Mouse (Mus musculus): Measurements from ENCODE around the gene Vwa7. TPM values are rescaled to one million over a fixed set of nuclear protein-coding genes. Genes with fewer than 3 reads are reported as not detected.
"Not testable (repeated sequence)": the region's sequence is repeated elsewhere in the genome, so short reads cannot be mapped to it uniquely, and the experiment has no call there.

Vwa7 gene
- polyA plus RNA-seq, 1 experiment from 2014 or later: 0.28 TPM

GRCm38 (mm10) chr17:34979631-34980030, 36.7 kb upstream of the Vwa7 start:
- Histone ChIP-seq H3K27me3 (ENCODE audit: control insufficient read depth, insufficient read depth, low read length) (no peaks in the 10 kb centered on the region), H3K4me2 (replicated peaks; ENCODE audit: low read depth, low read length) (no peak overlapping the region), H3K36me3 (ENCODE audit: control insufficient read depth, insufficient read depth, low read length) (no peaks in the 10 kb centered on the region), H3K27ac (ENCODE audit: low read depth, low read length) (no peak overlapping the region), H3K4me3 (ENCODE audit: low read length) (no peak overlapping the region), H3K9ac (ENCODE audit: low read depth, low read length) (no peak overlapping the region), H3K4me1 (ENCODE audit: control insufficient read depth, insufficient read depth, low read length) (peaks cover 8% of the 10 kb centered on the region; the same call in 1 of the 2 replicates), H3K9me3 (ENCODE audit: control insufficient read depth, low read length) (no peaks in the 10 kb centered on the region)
- no peak for ATAC-seq (ENCODE audit: low FRiP score, low TSS enrichment)
- 92% methylated on average over 4 of the region's 4 CpGs for WGBS

GRCm38 (mm10) chr17:34980655-34981054, 35.7 kb upstream of the Vwa7 start:
- WGBS: 23% methylated on average over 2 of the region's 2 CpGs
- Histone ChIP-seq H3K4me1 (ENCODE audit: control insufficient read depth, insufficient read depth, low read length) (peaks cover 8% of the 10 kb centered on the region; the same call in 1 of the 2 replicates), H3K27ac (ENCODE audit: low read depth, low read length) (peak overlapping the region; percentile 99; the same call in 1 of the 2 replicates), H3K9ac (ENCODE audit: low read depth, low read length) (peak overlapping the region; percentile 94; the same call in 1 of the 2 replicates), H3K4me3 (ENCODE audit: low read length) (peak overlapping the region; percentile 84), H3K4me2 (replicated peaks; ENCODE audit: low read depth, low read length) (peak overlapping the region; percentile 71), H3K27me3 (ENCODE audit: control insufficient read depth, insufficient read depth, low read length) (no peaks in the 10 kb centered on the region), H3K36me3 (ENCODE audit: control insufficient read depth, insufficient read depth, low read length) (peaks cover 8% of the 10 kb centered on the region), H3K9me3 (ENCODE audit: control insufficient read depth, low read length) (no peaks in the 10 kb centered on the region)
- ATAC-seq (ENCODE audit: low FRiP score, low TSS enrichment): no peak

- H3K27me3 ChIP-seq (ENCODE audit: control insufficient read depth, insufficient read depth, low read length): no peaks in the 10 kb centered on the region
- H3K9me3 ChIP-seq (ENCODE audit: control insufficient read depth, low read length): no peaks in the 10 kb centered on the region
- H3K4me3 ChIP-seq (ENCODE audit: low read length): peak within 1 kb of the TSS; percentile 84
- H3K36me3 ChIP-seq (ENCODE audit: control insufficient read depth, insufficient read depth, low read length): peaks cover 19% of the 10 kb centered on the region
- 1% methylated on average over 57 of the region's 58 CpGs for WGBS
- H3K4me2 ChIP-seq (replicated peaks; ENCODE audit: low read depth, low read length): peak within 1 kb of the TSS; percentile 71
- peak; percentile 95 for ATAC-seq (ENCODE audit: low FRiP score, low TSS enrichment)
- H3K4me1 ChIP-seq (ENCODE audit: control insufficient read depth, insufficient read depth, low read length): peaks cover 8% of the 10 kb centered on the region; the same call in 1 of the 2 replicates
- peak within 1 kb of the TSS; percentile 99 for H3K27ac ChIP-seq (ENCODE audit: low read depth, low read length)
- peak within 1 kb of the TSS; percentile 94 for H3K9ac ChIP-seq (ENCODE audit: low read depth, low read length)
These were observed 34.6 kb upstream of the Vwa7 start, which contains the start of gene Lsm2 for GRCm38 (mm10) chr17:34981690-34982180. Gene Lsm2, plus strand, starts transcription at chr17:34981862.

GRCm38 (mm10) chr17:34982328-34982727, 34.1 kb upstream of the Vwa7 start:
- H3K4me2 ChIP-seq (replicated peaks; ENCODE audit: low read depth, low read length): peak overlapping the region; percentile 71
- H3K27me3 ChIP-seq (ENCODE audit: control insufficient read depth, insufficient read depth, low read length): no peaks in the 10 kb centered on the region
- peak overlapping the region; percentile 99 for H3K27ac ChIP-seq (ENCODE audit: low read depth, low read length)
- H3K9ac ChIP-seq (ENCODE audit: low read depth, low read length): peak overlapping the region; percentile 94
- H3K36me3 ChIP-seq (ENCODE audit: control insufficient read depth, insufficient read depth, low read length): peaks cover 20% of the 10 kb centered on the region
- H3K4me3 ChIP-seq (ENCODE audit: low read length): peak overlapping the region; percentile 84
- peaks cover 8% of the 10 kb centered on the region; the same call in 1 of the 2 replicates for H3K4me1 ChIP-seq (ENCODE audit: control insufficient read depth, insufficient read depth, low read length)
- under 1% methylated on average over 15 of the region's 15 CpGs for WGBS
- no peaks in the 10 kb centered on the region for H3K9me3 ChIP-seq (ENCODE audit: control insufficient read depth, low read length)
- no peak; the same call in 1 of the 2 replicates for ATAC-seq (ENCODE audit: low FRiP score, low TSS enrichment)

- Histone ChIP-seq H3K4me1 (ENCODE audit: control insufficient read depth, insufficient read depth, low read length) (peaks cover 8% of the 10 kb centered on the region; the same call in 1 of the 2 replicates), H3K9ac (ENCODE audit: low read depth, low read length) (no peak overlapping the region), H3K4me2 (replicated peaks; ENCODE audit: low read depth, low read length) (no peak overlapping the region), H3K27ac (ENCODE audit: low read depth, low read length) (no peak overlapping the region), H3K4me3 (ENCODE audit: low read length) (no peak overlapping the region), H3K9me3 (ENCODE audit: control insufficient read depth, low read length) (no peaks in the 10 kb centered on the region), H3K27me3 (ENCODE audit: control insufficient read depth, insufficient read depth, low read length) (no peaks in the 10 kb centered on the region), H3K36me3 (ENCODE audit: control insufficient read depth, insufficient read depth, low read length) (peaks cover 30% of the 10 kb centered on the region)
- 79% methylated on average over 2 of the region's 2 CpGs for WGBS
- ATAC-seq (ENCODE audit: low FRiP score, low TSS enrichment): no peak
These were observed 32.2 kb upstream of the Vwa7 start for GRCm38 (mm10) chr17:34984218-34984617.

GRCm38 (mm10) chr17:34994751-34995150, 21.6 kb upstream of the Vwa7 start:
- no peak overlapping the region for H3K4me2 ChIP-seq (replicated peaks; ENCODE audit: low read depth, low read length)
- ATAC-seq (ENCODE audit: low FRiP score, low TSS enrichment): no peak
- no peak overlapping the region for H3K9ac ChIP-seq (ENCODE audit: low read depth, low read length)
- H3K4me1 ChIP-seq (ENCODE audit: control insufficient read depth, insufficient read depth, low read length): peaks cover 9% of the 10 kb centered on the region
- no peak overlapping the region for H3K27ac ChIP-seq (ENCODE audit: low read depth, low read length)
- no peak overlapping the region for H3K4me3 ChIP-seq (ENCODE audit: low read length)
- no peaks in the 10 kb centered on the region for H3K27me3 ChIP-seq (ENCODE audit: control insufficient read depth, insufficient read depth, low read length)
- no peaks in the 10 kb centered on the region for H3K9me3 ChIP-seq (ENCODE audit: control insufficient read depth, low read length)
- peaks cover 27% of the 10 kb centered on the region; the same call in 1 of the 2 replicates for H3K36me3 ChIP-seq (ENCODE audit: control insufficient read depth, insufficient read depth, low read length)

- not testable (repeated sequence) for ATAC-seq (ENCODE audit: low FRiP score, low TSS enrichment); H3K27me3 ChIP-seq (ENCODE audit: control insufficient read depth, insufficient read depth, low read length); H3K27ac ChIP-seq (ENCODE audit: low read depth, low read length); H3K9ac ChIP-seq (ENCODE audit: low read depth, low read length); H3K4me3 ChIP-seq (ENCODE audit: low read length); H3K4me2 ChIP-seq (replicated peaks; ENCODE audit: low read depth, low read length); H3K9me3 ChIP-seq (ENCODE audit: control insufficient read depth, low read length)
- Histone ChIP-seq H3K4me1 (ENCODE audit: control insufficient read depth, insufficient read depth, low read length) (peaks cover 12% of the 10 kb centered on the region), H3K36me3 (ENCODE audit: control insufficient read depth, insufficient read depth, low read length) (peaks cover 26% of the 10 kb centered on the region; the same call in 1 of the 2 replicates)
- 92% methylated on average over 4 of the region's 4 CpGs for WGBS
These were observed 21.2 kb upstream of the Vwa7 start for GRCm38 (mm10) chr17:34995192-34995591.

- H3K9ac ChIP-seq (ENCODE audit: low read depth, low read length); H3K4me2 ChIP-seq (replicated peaks; ENCODE audit: low read depth, low read length); ATAC-seq (ENCODE audit: low FRiP score, low TSS enrichment); H3K27ac ChIP-seq (ENCODE audit: low read depth, low read length); H3K27me3 ChIP-seq (ENCODE audit: control insufficient read depth, insufficient read depth, low read length); H3K4me3 ChIP-seq (ENCODE audit: low read length); H3K9me3 ChIP-seq (ENCODE audit: control insufficient read depth, low read length): not testable (repeated sequence)
- peaks cover 23% of the 10 kb centered on the region; the same call in 1 of the 2 replicates for H3K36me3 ChIP-seq (ENCODE audit: control insufficient read depth, insufficient read depth, low read length)
- WGBS: 92% methylated on average over 4 of the region's 4 CpGs
- H3K4me1 ChIP-seq (ENCODE audit: control insufficient read depth, insufficient read depth, low read length): peaks cover 12% of the 10 kb centered on the region
These were observed 20.5 kb upstream of the Vwa7 start for GRCm38 (mm10) chr17:34995927-34996326.

GRCm38 (mm10) chr17:34996411-34997141, 19.8 kb upstream of the Vwa7 start:
- H3K4me1 ChIP-seq (ENCODE audit: control insufficient read depth, insufficient read depth, low read length): peaks cover 12% of the 10 kb centered on the region
- peak overlapping the region; percentile 6; the same call in 1 of the 2 replicates for H3K4me3 ChIP-seq (ENCODE audit: low read length)
- peaks cover 17% of the 10 kb centered on the region; the same call in 1 of the 2 replicates for H3K36me3 ChIP-seq (ENCODE audit: control insufficient read depth, insufficient read depth, low read length)
- H3K27me3 ChIP-seq (ENCODE audit: control insufficient read depth, insufficient read depth, low read length): no peaks in the 10 kb centered on the region
- no peaks in the 10 kb centered on the region for H3K9me3 ChIP-seq (ENCODE audit: control insufficient read depth, low read length)
- no peak overlapping the region for H3K9ac ChIP-seq (ENCODE audit: low read depth, low read length)
- ATAC-seq (ENCODE audit: low FRiP score, low TSS enrichment): no peak
- no peak overlapping the region for H3K27ac ChIP-seq (ENCODE audit: low read depth, low read length)
- no peak overlapping the region; the same call in 1 of the 2 replicates for H3K4me2 ChIP-seq (replicated peaks; ENCODE audit: low read depth, low read length)
- WGBS: 83% methylated on average over 12 of the region's 14 CpGs

Measured in kidney, embryonic 14.5 days (tissue).